Comparison of ENCODE assay signal across 8 mouse cellular contexts in genomic region chr14:64590611-64591010, GRCm38 (mm10).
DNase-seq lines count a peak whose midpoint lies in the region; ATAC-seq lines count a peak whose summit lies in the region.

No protein-coding gene starts in this region.

- no peaks in the 10 kb centered on the region for H3K36me3 ChIP-seq in kidney, embryonic 16.5 days (ENCODE audit: insufficient read depth, low read length)
- H3K36me3 ChIP-seq in hindbrain, embryonic 15.5 days, result no peaks in the 10 kb centered on the region; the same call in 1 of the 2 replicates
- H3K36me3 ChIP-seq in neural tube, embryonic 13.5 days, result peaks cover 30% of the 10 kb centered on the region

- H3K27me3 ChIP-seq in kidney, embryonic 16.5 days (ENCODE audit: insufficient read depth, low read length), result peaks cover 79% of the 10 kb centered on the region
- no peaks in the 10 kb centered on the region for H3K27me3 ChIP-seq in hindbrain, embryonic 15.5 days
- no peaks in the 10 kb centered on the region; the same call in 1 of the 2 replicates for H3K27me3 ChIP-seq in neural tube, embryonic 13.5 days

- intact Hi-C loops in gastrocnemius, postnatal 36 days (cut with DNase I), result no loop called here

- H3K4me2 ChIP-seq in kidney, embryonic 16.5 days (replicated peaks; ENCODE audit: low read depth, low read length), result peak overlapping the region; percentile 13; the same call in 1 of the 2 replicates
- H3K4me2 ChIP-seq in hindbrain, embryonic 15.5 days, result peak overlapping the region; percentile 96
- peak overlapping the region; percentile 93 for H3K4me2 ChIP-seq in neural tube, embryonic 13.5 days

- H3K4me3 ChIP-seq in kidney, embryonic 16.5 days (ENCODE audit: low read length), result 0 out of 2 replicates have a peak overlapping the region, but pooled peaks have one; percentile 18
- H3K4me3 ChIP-seq in hindbrain, embryonic 15.5 days, result peak overlapping the region; percentile 52
- peak overlapping the region; percentile 82 for H3K4me3 ChIP-seq in neural tube, embryonic 13.5 days

- no peak overlapping the region for H3K9ac ChIP-seq in kidney, embryonic 16.5 days (replicated peaks; ENCODE audit: low read length)
- H3K9ac ChIP-seq in hindbrain, embryonic 15.5 days, result peak overlapping the region; percentile 98
- H3K9ac ChIP-seq in neural tube, embryonic 13.5 days, result peak overlapping the region; percentile 99

- peaks cover 29% of the 10 kb centered on the region for H3K4me1 ChIP-seq in kidney, embryonic 16.5 days (ENCODE audit: insufficient read depth, low read length)
- peaks cover 41% of the 10 kb centered on the region for H3K4me1 ChIP-seq in hindbrain, embryonic 15.5 days (replicated peaks)
- H3K4me1 ChIP-seq in neural tube, embryonic 13.5 days (replicated peaks), result peaks cover 42% of the 10 kb centered on the region

- under 1% methylated on average over 15 of the region's 15 CpGs for WGBS in kidney, embryonic 16.5 days
- under 1% methylated on average over 15 of the region's 15 CpGs for WGBS in hindbrain, embryonic 15.5 days
- WGBS in neural tube, embryonic 13.5 days, result 2% methylated on average over 15 of the region's 15 CpGs

- no peaks in the 10 kb centered on the region for H3K9me3 ChIP-seq in kidney, embryonic 16.5 days (ENCODE audit: low read length)
- no peaks in the 10 kb centered on the region for H3K9me3 ChIP-seq in hindbrain, embryonic 15.5 days
- H3K9me3 ChIP-seq in neural tube, embryonic 13.5 days, result no peaks in the 10 kb centered on the region

- ATAC-seq in kidney, embryonic 16.5 days (ENCODE audit: low FRiP score, low TSS enrichment), result no peak
- ATAC-seq in hindbrain, embryonic 15.5 days (ENCODE audit: low FRiP score, low read depth), result no peak
- no peak for ATAC-seq in neural tube, embryonic 13.5 days (ENCODE audit: low read depth)
- ATAC-seq in activated CD4-positive, CD25-positive, alpha-beta regulatory T cell, adult 4 months, result no peak

- H3K27ac ChIP-seq in kidney, embryonic 16.5 days (ENCODE audit: low read length), result no peak overlapping the region
- H3K27ac ChIP-seq in hindbrain, embryonic 15.5 days (replicated peaks), result peak overlapping the region; percentile 100
- H3K27ac ChIP-seq in neural tube, embryonic 13.5 days (replicated peaks), result peak overlapping the region; percentile 100

- no peak for DNase-seq in kidney, postnatal 25 days
- DNase-seq in cerebellum, postnatal 14 days, result peak; percentile 58 to 61
- no peak for DNase-seq in gastrocnemius, postnatal 36 days
- DNase-seq in urinary bladder, postnatal 14 days (ENCODE audit: low spot score), result no peak

Comparison
In these comparisons a context has a peak if more than half of its experiments do, and no peak if none do; other contexts are left out.
1. H3K4me2 ChIP-seq: peak in every context shown above with its lines; median percentile 96 in hindbrain, embryonic 15.5 days; 93 in neural tube, embryonic 13.5 days; 13 in kidney, embryonic 16.5 days.
2. H3K4me3 ChIP-seq: peak in every context shown above with its lines; median percentile 82 in neural tube, embryonic 13.5 days; 52 in hindbrain, embryonic 15.5 days; 18 in kidney, embryonic 16.5 days.
3. DNase-seq: peak in cerebellum, postnatal 14 days (2 of 2); none in kidney, postnatal 25 days (0 of 2), gastrocnemius, postnatal 36 days (0 of 2) and urinary bladder, postnatal 14 days (single experiment).